Mouse (Mus musculus) adrenal gland, postnatal 25 days (tissue): ENCODE results near the gene Mthfd1l. TPM values are rescaled to one million over a fixed set of nuclear protein-coding genes. Genes with fewer than 3 reads are reported as not detected.
"Not testable (repeated sequence)": the region's sequence is repeated elsewhere in the genome, so short reads cannot be mapped to it uniquely, and the experiment has no call there.

ENCODE experiments used
- DNase-seq: peaks from one replicate; pipeline ENCODE4 v3.0.0; 2021; ENCODE audit warnings: mixed read lengths
- total RNA-seq: library from RNA; stranded (reverse); gene quantifications from 2 replicates; pipeline ENCODE4 v1.2.3, GENCODE M21; 2021

Mthfd1l gene
- total RNA-seq, 1 experiment from 2014 or later: 10.0 TPM

- DNase-seq: no peak
These were observed 148.3 kb downstream of the Mthfd1l start for GRCm38 (mm10) chr10:4121197-4121596.

GRCm38 (mm10) chr10:4123280-4123945 lies 150.5 kb downstream of the Mthfd1l start:
- not testable (repeated sequence) for DNase-seq

GRCm38 (mm10) chr10:4124148-4124547 lies 151.2 kb downstream of the Mthfd1l start:
- no peak for DNase-seq

GRCm38 (mm10) chr10:4125232-4125631 lies 152.3 kb downstream of the Mthfd1l start:
- no peak for DNase-seq

GRCm38 (mm10) chr10:4126335-4127012 lies 153.6 kb downstream of the Mthfd1l start:
- no peak for DNase-seq

- DNase-seq: no peak
These were observed 155.5 kb downstream of the Mthfd1l start for GRCm38 (mm10) chr10:4128411-4128810.

- DNase-seq: no peak
These were observed 156.0 kb downstream of the Mthfd1l start for GRCm38 (mm10) chr10:4128915-4129314.

- DNase-seq: no peak
These were observed 156.5 kb downstream of the Mthfd1l start for GRCm38 (mm10) chr10:4129461-4129860.

- no peak for DNase-seq
These were observed 157.2 kb downstream of the Mthfd1l start for GRCm38 (mm10) chr10:4130034-4130607.

- DNase-seq: no peak
These were observed 159.8 kb downstream of the Mthfd1l start for GRCm38 (mm10) chr10:4132735-4133134.

- DNase-seq: no peak
These were observed 162.3 kb downstream of the Mthfd1l start for GRCm38 (mm10) chr10:4135100-4135764.

- no peak for DNase-seq
These were observed 166.6 kb downstream of the Mthfd1l start for GRCm38 (mm10) chr10:4139531-4139930.

GRCm38 (mm10) chr10:4141689-4142088 lies 168.8 kb downstream of the Mthfd1l start:
- DNase-seq: no peak

- no peak for DNase-seq
These were observed 169.9 kb downstream of the Mthfd1l start for GRCm38 (mm10) chr10:4142816-4143215.

- no peak for DNase-seq
These were observed 170.5 kb downstream of the Mthfd1l start for GRCm38 (mm10) chr10:4143381-4143780.

GRCm38 (mm10) chr10:4145080-4145807 lies 172.3 kb downstream of the Mthfd1l start:
- DNase-seq: no peak

GRCm38 (mm10) chr10:4146947-4147346 lies 174.0 kb downstream of the Mthfd1l start:
- DNase-seq: no peak

GRCm38 (mm10) chr10:4151159-4151558 lies 178.2 kb downstream of the Mthfd1l start:
- no peak for DNase-seq

- no peak for DNase-seq
These were observed 179.2 kb downstream of the Mthfd1l start for GRCm38 (mm10) chr10:4151862-4152776.

- DNase-seq: no peak
These were observed 180.1 kb downstream of the Mthfd1l start for GRCm38 (mm10) chr10:4153031-4153430.

GRCm38 (mm10) chr10:4154035-4154434 lies 181.1 kb downstream of the Mthfd1l start:
- no peak for DNase-seq
